Mouse (Mus musculus) lung, postnatal 0 days (tissue): ENCODE measurements around the gene Ankrd53.

Source experiments
- CTCF ChIP-seq: IDR thresholded peaks from 2 replicates; pipeline ENCODE4 v1.5.1; 2016; ENCODE audit warnings: antibody characterized with exemption, mild to moderate bottlenecking
- EP300 ChIP-seq: IDR thresholded peaks from 2 replicates; pipeline ENCODE4 v1.6.1; 2016; ENCODE audit warnings: antibody characterized with exemption, mild to moderate bottlenecking, control low read depth

DNA sequence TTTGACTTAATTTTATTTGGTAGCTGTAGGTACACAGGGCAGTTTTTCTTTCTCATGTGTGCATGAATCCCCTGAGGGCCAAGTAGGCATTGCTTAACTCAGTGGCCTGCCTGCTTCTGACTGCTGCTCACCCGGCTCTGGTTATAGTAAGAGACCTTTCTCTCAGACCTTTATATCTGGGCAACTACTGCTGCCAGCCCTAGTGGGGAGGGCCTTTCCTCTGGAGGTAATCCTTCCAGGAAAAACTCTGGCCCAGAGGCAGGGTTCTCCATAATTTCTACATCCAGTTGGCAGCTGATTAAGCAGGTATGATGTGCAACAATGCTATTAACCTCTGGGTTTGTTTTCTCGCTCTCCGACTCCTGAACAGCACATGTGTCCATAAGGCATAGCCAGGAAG is 40.4 kb downstream of the Ankrd53 start:
- TF ChIP-seq CTCF: no peak
- TF ChIP-seq EP300: no peak
